Mouse (Mus musculus) G1E (cell line): ENCODE results near the gene Cspg4.

ENCODE experiments used
- CTCF ChIP-seq: IDR thresholded peaks from 2 replicates; pipeline ENCODE4 v1.5.1; 2012; ENCODE audit warnings: low read depth, low read length, inconsistent platforms, mixed read lengths
- GATA1 ChIP-seq: IDR thresholded peaks from 2 replicates; pipeline ENCODE4 v1.6.1; 2012; ENCODE audit warnings: borderline replicate concordance, low read length, inconsistent platforms, mixed read lengths
- GATA2 ChIP-seq: IDR thresholded peaks from 2 replicates; pipeline ENCODE4 v1.6.1; 2012; ENCODE audit warnings: low read depth, low read length, inconsistent platforms, borderline replicate concordance
- POLR2AphosphoS5 ChIP-seq: IDR thresholded peaks from 2 replicates; pipeline ENCODE4 v1.6.1; 2012; ENCODE audit warnings: low read depth, low read length, inconsistent platforms; ENCODE audit not compliant: insufficient replicate concordance
- TAL1 ChIP-seq: conservative IDR thresholded peaks from 2 replicates; pipeline ENCODE4 v1.6.1; 2012; ENCODE audit warnings: low read depth, low read length, inconsistent platforms, mixed read lengths

GRCm38 (mm10) chr9:56937223-56938160 lies 72.7 kb downstream of the Cspg4 start, which contains the start of gene Imp3:
- no peak for TF ChIP-seq CTCF
- TF ChIP-seq TAL1: no peak
- TF ChIP-seq GATA1: no peak
- no peak for TF ChIP-seq GATA2
- no peak for TF ChIP-seq POLR2AphosphoS5
